Mouse (Mus musculus): ENCODE results near the gene Sftpa1.

DNA sequence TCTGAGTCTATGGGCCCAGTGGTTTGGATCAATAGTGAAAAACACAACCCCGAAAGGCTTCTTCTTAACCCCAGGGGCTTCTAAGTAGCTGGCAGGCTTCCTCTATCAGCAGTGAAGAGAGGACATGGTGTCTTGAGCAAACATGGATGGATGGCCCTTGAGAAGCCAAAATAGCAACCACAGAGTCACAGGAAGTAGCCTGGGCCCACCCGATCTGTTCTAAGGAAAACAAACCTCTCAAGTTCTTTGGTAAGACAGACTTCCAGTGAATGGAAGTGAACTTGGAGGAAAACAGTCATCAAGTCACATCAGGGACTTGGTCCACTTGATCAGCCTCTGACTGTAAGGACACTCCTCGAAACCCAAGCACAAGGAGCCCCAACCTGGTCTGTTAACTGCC, 15.3 kb downstream of the Sftpa1 start:
- no peak for TF ChIP-seq POLR2A (IDR thresholded peaks at IDR 0.05; ENCODE audit: insufficient read depth, low read depth, low read length)
- TF ChIP-seq CTCF (IDR thresholded peaks at IDR 0.05), result no peak
- TF ChIP-seq EP300 (IDR thresholded peaks at IDR 0.05; ENCODE audit: insufficient read depth, low read depth, low read length), result no peak

Data from heart, adult 2 months (tissue).